Mouse (Mus musculus): ENCODE results near the gene Ost4.
"Not testable (repeated sequence)": the region's sequence is repeated elsewhere in the genome, so short reads cannot be mapped to it uniquely, and the experiment has no call there.

The Ost4 gene

GRCm38 (mm10) chr5:30890375-30890774 is 17.2 kb downstream of the Ost4 start:
- DNase-seq (ENCODE audit: low read depth, low spot score) = no peak
- no peaks in the 10 kb centered on the region for H3K27me3 ChIP-seq (ENCODE audit: control insufficient read depth, insufficient read depth, low read length, poor library complexity, severe bottlenecking)

GRCm38 (mm10) chr5:30889088-30889754 is 18.4 kb downstream of the Ost4 start:
- no peak for DNase-seq (ENCODE audit: low read depth, low spot score)
- no peaks in the 10 kb centered on the region for H3K27me3 ChIP-seq (ENCODE audit: control insufficient read depth, insufficient read depth, low read length, poor library complexity, severe bottlenecking)
- H3K36me3 ChIP-seq (ENCODE audit: control insufficient read depth, insufficient read depth, low read length, poor library complexity, severe bottlenecking) = peaks cover 6% of the 10 kb centered on the region

More at GRCm38 (mm10) chr5:30890375-30890774, 17.2 kb downstream of the Ost4 start:
- peaks cover 6% of the 10 kb centered on the region for H3K36me3 ChIP-seq (ENCODE audit: control insufficient read depth, insufficient read depth, low read length, poor library complexity, severe bottlenecking)

GRCm38 (mm10) chr5:30888337-30889087 is 19.1 kb downstream of the Ost4 start, which contains the start of gene Agbl5:
Gene Agbl5 (plus strand): TSS chr5:30888694.
- peak; percentile 94 for DNase-seq (ENCODE audit: low read depth, low spot score)
- H3K36me3 ChIP-seq (ENCODE audit: control insufficient read depth, insufficient read depth, low read length, poor library complexity, severe bottlenecking) = peaks cover 6% of the 10 kb centered on the region
- no peaks in the 10 kb centered on the region for H3K27me3 ChIP-seq (ENCODE audit: control insufficient read depth, insufficient read depth, low read length, poor library complexity, severe bottlenecking)

- peak; percentile 96 for DNase-seq (ENCODE audit: low read depth, low spot score)
- Histone ChIP-seq H3K27me3 (ENCODE audit: control insufficient read depth, insufficient read depth, low read length, poor library complexity, severe bottlenecking) (no peaks in the 10 kb centered on the region), H3K36me3 (ENCODE audit: control insufficient read depth, insufficient read depth, low read length, poor library complexity, severe bottlenecking) (peaks cover 3% of the 10 kb centered on the region)
Observed at GRCm38 (mm10) chr5:30887858-30888336, 19.7 kb downstream of the Ost4 start.

- peak; percentile 93 for DNase-seq (ENCODE audit: low read depth, low spot score)
- no peaks in the 10 kb centered on the region for H3K27me3 ChIP-seq (ENCODE audit: control insufficient read depth, insufficient read depth, low read length, poor library complexity, severe bottlenecking)
- H3K36me3 ChIP-seq (ENCODE audit: control insufficient read depth, insufficient read depth, low read length, poor library complexity, severe bottlenecking) = peaks cover 2% of the 10 kb centered on the region
Observed at GRCm38 (mm10) chr5:30887331-30887761, 20.2 kb downstream of the Ost4 start.

- Histone ChIP-seq H3K36me3 (ENCODE audit: control insufficient read depth, insufficient read depth, low read length, poor library complexity, severe bottlenecking) (no peaks in the 10 kb centered on the region), H3K27me3 (ENCODE audit: control insufficient read depth, insufficient read depth, low read length, poor library complexity, severe bottlenecking) (no peaks in the 10 kb centered on the region)
- DNase-seq (ENCODE audit: low read depth, low spot score) = no peak
Observed at GRCm38 (mm10) chr5:30886731-30887130, 20.9 kb downstream of the Ost4 start.

- no peak for DNase-seq (ENCODE audit: low read depth, low spot score)
Observed at GRCm38 (mm10) chr5:30886209-30886608, 21.4 kb downstream of the Ost4 start.

GRCm38 (mm10) chr5:30881839-30882238 is 25.7 kb downstream of the Ost4 start:
- DNase-seq (ENCODE audit: low read depth, low spot score); H3K27me3 ChIP-seq (ENCODE audit: control insufficient read depth, insufficient read depth, low read length, poor library complexity, severe bottlenecking); H3K36me3 ChIP-seq (ENCODE audit: control insufficient read depth, insufficient read depth, low read length, poor library complexity, severe bottlenecking): not testable (repeated sequence)

More at GRCm38 (mm10) chr5:30886209-30886608, 21.4 kb downstream of the Ost4 start:
- H3K36me3 ChIP-seq (ENCODE audit: control insufficient read depth, insufficient read depth, low read length, poor library complexity, severe bottlenecking) = no peaks in the 10 kb centered on the region
- no peaks in the 10 kb centered on the region for H3K27me3 ChIP-seq (ENCODE audit: control insufficient read depth, insufficient read depth, low read length, poor library complexity, severe bottlenecking)

- peaks cover 3% of the 10 kb centered on the region for H3K36me3 ChIP-seq (ENCODE audit: control insufficient read depth, insufficient read depth, low read length, poor library complexity, severe bottlenecking)
Observed at GRCm38 (mm10) chr5:30879347-30879943, 28.1 kb downstream of the Ost4 start.

GRCm38 (mm10) chr5:30878616-30879015 is 29.0 kb downstream of the Ost4 start:
- no peaks in the 10 kb centered on the region for H3K27me3 ChIP-seq (ENCODE audit: control insufficient read depth, insufficient read depth, low read length, poor library complexity, severe bottlenecking)
- no peak for DNase-seq (ENCODE audit: low read depth, low spot score)
- peaks cover 4% of the 10 kb centered on the region for H3K36me3 ChIP-seq (ENCODE audit: control insufficient read depth, insufficient read depth, low read length, poor library complexity, severe bottlenecking)

More at GRCm38 (mm10) chr5:30879347-30879943, 28.1 kb downstream of the Ost4 start:
- DNase-seq (ENCODE audit: low read depth, low spot score) = no peak
- H3K27me3 ChIP-seq (ENCODE audit: control insufficient read depth, insufficient read depth, low read length, poor library complexity, severe bottlenecking) = no peaks in the 10 kb centered on the region

- no peak for DNase-seq (ENCODE audit: low read depth, low spot score)
- Histone ChIP-seq H3K27me3 (ENCODE audit: control insufficient read depth, insufficient read depth, low read length, poor library complexity, severe bottlenecking) (no peaks in the 10 kb centered on the region), H3K36me3 (ENCODE audit: control insufficient read depth, insufficient read depth, low read length, poor library complexity, severe bottlenecking) (peaks cover 14% of the 10 kb centered on the region)
Observed at GRCm38 (mm10) chr5:30874365-30874764, 33.2 kb downstream of the Ost4 start.

GRCm38 (mm10) chr5:30872574-30872973 is 35.0 kb downstream of the Ost4 start:
- no peak for DNase-seq (ENCODE audit: low read depth, low spot score)

GRCm38 (mm10) chr5:30870131-30870406 is 37.5 kb downstream of the Ost4 start:
- no peak for DNase-seq (ENCODE audit: low read depth, low spot score)
- H3K27me3 ChIP-seq (ENCODE audit: control insufficient read depth, insufficient read depth, low read length, poor library complexity, severe bottlenecking) = no peaks in the 10 kb centered on the region
- H3K36me3 ChIP-seq (ENCODE audit: control insufficient read depth, insufficient read depth, low read length, poor library complexity, severe bottlenecking) = peaks cover 10% of the 10 kb centered on the region

More at GRCm38 (mm10) chr5:30872574-30872973, 35.0 kb downstream of the Ost4 start:
- Histone ChIP-seq H3K36me3 (ENCODE audit: control insufficient read depth, insufficient read depth, low read length, poor library complexity, severe bottlenecking) (peaks cover 14% of the 10 kb centered on the region), H3K27me3 (ENCODE audit: control insufficient read depth, insufficient read depth, low read length, poor library complexity, severe bottlenecking) (no peaks in the 10 kb centered on the region)

- DNase-seq (ENCODE audit: low read depth, low spot score) = peak; percentile 89
- peaks cover 10% of the 10 kb centered on the region for H3K36me3 ChIP-seq (ENCODE audit: control insufficient read depth, insufficient read depth, low read length, poor library complexity, severe bottlenecking)
- no peaks in the 10 kb centered on the region for H3K27me3 ChIP-seq (ENCODE audit: control insufficient read depth, insufficient read depth, low read length, poor library complexity, severe bottlenecking)
Observed at GRCm38 (mm10) chr5:30869405-30870130, 38.0 kb downstream of the Ost4 start.

Data from splenic B cell, adult 2 months (primary cell).